In genomic region chr4:48037646-48038045, GRCm38 (mm10) we compare ENCODE assay signal across 21 mouse cellular contexts. TPM values are rescaled to one million over a fixed set of nuclear protein-coding genes. Genes with fewer than 3 reads are reported as not detected.
DNase-seq lines count a peak whose midpoint lies in the region; ATAC-seq lines count a peak whose summit lies in the region.
"Had no signal": no experiment of that assay in that cellular context is flagged by ENCODE, and none has a peak within 500 bp of the region (broad histone marks: within the 10 kb centered on the region; RNA-seq: fewer than 3 reads in every experiment).

No protein-coding gene starts in this region.

- H3K36me3 ChIP-seq in embryonic facial prominence, embryonic 11.5 days (replicated peaks; ENCODE audit: control insufficient read depth, insufficient read depth, low read depth, low read length): no peaks in the 10 kb centered on the region
- no peaks in the 10 kb centered on the region for H3K36me3 ChIP-seq in embryonic facial prominence, embryonic 10.5 days (replicated peaks)
- H3K36me3 ChIP-seq in embryonic facial prominence, embryonic 14.5 days (ENCODE audit: control insufficient read depth, insufficient read depth, low read length): no peaks in the 10 kb centered on the region
- no peaks in the 10 kb centered on the region for H3K36me3 ChIP-seq in limb, embryonic 15.5 days
- H3K36me3 ChIP-seq: forebrain, embryonic 12.5 days; heart, embryonic 10.5 days; heart, embryonic 15.5 days; intestine, embryonic 15.5 days had no signal

- no peak overlapping the region for H3K9ac ChIP-seq in embryonic facial prominence, embryonic 11.5 days (replicated peaks; ENCODE audit: low read length)
- H3K9ac ChIP-seq in embryonic facial prominence, embryonic 14.5 days (ENCODE audit: low read depth, low read length): no peak overlapping the region
- H3K9ac ChIP-seq in limb, embryonic 15.5 days: no peak overlapping the region
- H3K9ac ChIP-seq: forebrain, embryonic 12.5 days; heart, embryonic 15.5 days; hindbrain, embryonic 14.5 days; intestine, embryonic 15.5 days had no signal

- WGBS in embryonic facial prominence, embryonic 11.5 days: 58% methylated on average over 4 of the region's 4 CpGs
- whole genome bisulfite sequencing in embryonic facial prominence, embryonic 10.5 days: 78% methylated on average over 4 of the region's 4 CpGs
- 31% methylated on average over 4 of the region's 4 CpGs for WGBS in embryonic facial prominence, embryonic 14.5 days
- WGBS in limb, embryonic 15.5 days: 25% methylated on average over 4 of the region's 4 CpGs

- no peak overlapping the region for H3K4me3 ChIP-seq in embryonic facial prominence, embryonic 11.5 days (ENCODE audit: low read depth, low read length)
- no peak overlapping the region for H3K4me3 ChIP-seq in embryonic facial prominence, embryonic 10.5 days
- H3K4me3 ChIP-seq in embryonic facial prominence, embryonic 14.5 days (ENCODE audit: low read depth, low read length): no peak overlapping the region
- no peak overlapping the region for H3K4me3 ChIP-seq in limb, embryonic 15.5 days
- H3K4me3 ChIP-seq: forebrain, embryonic 12.5 days; heart, embryonic 10.5 days; heart, embryonic 15.5 days; intestine, embryonic 15.5 days had no signal

- H3K4me1 ChIP-seq in embryonic facial prominence, embryonic 11.5 days (ENCODE audit: control insufficient read depth, insufficient read depth, low read length): no peaks in the 10 kb centered on the region
- no peaks in the 10 kb centered on the region for H3K4me1 ChIP-seq in embryonic facial prominence, embryonic 10.5 days
- H3K4me1 ChIP-seq in embryonic facial prominence, embryonic 14.5 days (ENCODE audit: control insufficient read depth, insufficient read depth, low read length): peaks cover 15% of the 10 kb centered on the region
- H3K4me1 ChIP-seq in limb, embryonic 15.5 days: peaks cover 11% of the 10 kb centered on the region; the same call in 1 of the 2 replicates
- H3K4me1 ChIP-seq: intestine, embryonic 15.5 days had no signal

- no peak for ATAC-seq in embryonic facial prominence, embryonic 11.5 days (replicated peaks; ENCODE audit: insufficient number of reproducible peaks, low FRiP score, low TSS enrichment, low read depth)
- peak; percentile 31; the same call in 1 of the 2 replicates for ATAC-seq in embryonic facial prominence, embryonic 14.5 days (ENCODE audit: low read depth)
- no peak for ATAC-seq in limb, embryonic 15.5 days (ENCODE audit: insufficient number of reproducible peaks, low FRiP score, low TSS enrichment, low read depth)
- ATAC-seq: forebrain, embryonic 16.5 days; intestine, embryonic 15.5 days had no signal

- peak; percentile 48 for DNase-seq in embryonic facial prominence, embryonic 11.5 days (ENCODE audit: low spot score)
- DNase-seq in embryonic facial prominence, embryonic 10.5 days (ENCODE audit: low spot score): no peak
- peak; percentile 12 for DNase-seq in 3T3-L1 (ENCODE audit: low read depth, low spot score)
- DNase-seq in embryonic facial prominence, embryonic 14.5 days (ENCODE audit: low spot score): peak; percentile 65
- DNase-seq in lung, postnatal 14 days: no peak
- no peak for DNase-seq in gastrocnemius, adult 18-20 months (ENCODE audit: low spot score)
- DNase-seq: adrenal gland, adult 8-10 months; adrenal gland, postnatal 36 days; cerebellum, adult 2 months; cerebellum, postnatal 10 days; gastrocnemius, postnatal 25 days; heart, adult 18-20 months; heart, postnatal 14 days; kidney, adult 18-20 months had no signal

- H3K27ac ChIP-seq in embryonic facial prominence, embryonic 11.5 days (replicated peaks; ENCODE audit: low read depth, low read length): no peak overlapping the region
- no peak overlapping the region for H3K27ac ChIP-seq in embryonic facial prominence, embryonic 10.5 days (replicated peaks)
- H3K27ac ChIP-seq in embryonic facial prominence, embryonic 14.5 days (replicated peaks; ENCODE audit: low read depth, low read length): peak overlapping the region; percentile 70
- peak overlapping the region; percentile 14; the same call in 1 of the 2 replicates for H3K27ac ChIP-seq in limb, embryonic 15.5 days
- H3K27ac ChIP-seq: forebrain, embryonic 12.5 days; heart, embryonic 10.5 days; heart, embryonic 15.5 days; hindbrain, embryonic 14.5 days; intestine, embryonic 15.5 days had no signal

- no peak overlapping the region for H3K4me2 ChIP-seq in embryonic facial prominence, embryonic 11.5 days (ENCODE audit: low read depth, low read length)
- no peak overlapping the region for H3K4me2 ChIP-seq in embryonic facial prominence, embryonic 14.5 days (ENCODE audit: low read depth, low read length)
- no peak overlapping the region for H3K4me2 ChIP-seq in limb, embryonic 15.5 days
- H3K4me2 ChIP-seq: forebrain, embryonic 12.5 days; heart, embryonic 15.5 days; hindbrain, embryonic 14.5 days; intestine, embryonic 15.5 days had no signal

- H3K27me3 ChIP-seq in embryonic facial prominence, embryonic 11.5 days (ENCODE audit: control insufficient read depth, insufficient read depth, low read length): no peaks in the 10 kb centered on the region
- H3K27me3 ChIP-seq in embryonic facial prominence, embryonic 10.5 days (replicated peaks; ENCODE audit: low read depth, poor library complexity, severe bottlenecking): 0 out of 2 replicates have a peak, but pooled peaks cover 6% of the 10 kb centered on the region
- no peaks in the 10 kb centered on the region for H3K27me3 ChIP-seq in embryonic facial prominence, embryonic 14.5 days (replicated peaks; ENCODE audit: control insufficient read depth, insufficient read depth, low read length)
- H3K27me3 ChIP-seq in limb, embryonic 15.5 days: no peaks in the 10 kb centered on the region
- H3K27me3 ChIP-seq: forebrain, embryonic 12.5 days; heart, embryonic 15.5 days; intestine, embryonic 15.5 days had no signal

- H3K9me3 ChIP-seq in embryonic facial prominence, embryonic 11.5 days (replicated peaks; ENCODE audit: control insufficient read depth, low read length): no peaks in the 10 kb centered on the region
- no peaks in the 10 kb centered on the region for H3K9me3 ChIP-seq in embryonic facial prominence, embryonic 10.5 days
- no peaks in the 10 kb centered on the region for H3K9me3 ChIP-seq in embryonic facial prominence, embryonic 14.5 days (ENCODE audit: control insufficient read depth, low read length)
- no peaks in the 10 kb centered on the region for H3K9me3 ChIP-seq in limb, embryonic 15.5 days
- H3K9me3 ChIP-seq: forebrain, embryonic 12.5 days; heart, embryonic 10.5 days; heart, embryonic 15.5 days; intestine, embryonic 15.5 days had no signal

RNA-seq across cellular contexts. Expression of gene Nr4a3, which starts 7.3 kb away (rescaled TPM):
- 0.20 and 0.25 TPM in 2 replicates for polyA plus RNA-seq in embryonic facial prominence, embryonic 11.5 days (2014; fragmentation: Nextera tagmentation; extraction: Ambion mirVana)
- 0.17 and 0.19 TPM in 2 replicates for polyA plus RNA-seq in embryonic facial prominence, embryonic 10.5 days (2016; fragmentation: Nextera tagmentation; extraction: Ambion mirVana)
- polyA plus RNA-seq in embryonic facial prominence, embryonic 14.5 days (2014; fragmentation: Nextera tagmentation; extraction: Ambion mirVana): 0.58 and 0.65 TPM in 2 replicates
- polyA plus RNA-seq in limb, embryonic 15.5 days (2015; fragmentation: Nextera tagmentation; extraction: Ambion mirVana): 0.09 and 0.38 TPM in 2 replicates
- total RNA-seq in gastrocnemius, adult 18-20 months (2021): 10 to 100 TPM in 1 of 2 experiments, 1 to 10 TPM in 1; 9.8 to 56.7 TPM

Comparison
In these comparisons a context has a peak if more than half of its experiments do, and no peak if none do; other contexts are left out.
1. DNase-seq: peak in embryonic facial prominence, embryonic 11.5 days (single experiment), 3T3-L1 (single experiment) and embryonic facial prominence, embryonic 14.5 days (single experiment); none in embryonic facial prominence, embryonic 10.5 days (single experiment), lung, postnatal 14 days (single experiment) and gastrocnemius, adult 18-20 months (single experiment).
2. H3K27ac ChIP-seq: peak in embryonic facial prominence, embryonic 14.5 days (single experiment) and limb, embryonic 15.5 days (single experiment); none in embryonic facial prominence, embryonic 11.5 days (single experiment) and embryonic facial prominence, embryonic 10.5 days (single experiment).